Mouse (Mus musculus): ENCODE measurements around the gene Bmi1. TPM values are rescaled to one million over a fixed set of nuclear protein-coding genes. Genes with fewer than 3 reads are reported as not detected.

Bmi1 gene
- polyA plus RNA-seq, 1 experiment from 2014 or later: 19.6 TPM

- Histone ChIP-seq H3K36me3 (ENCODE audit: control insufficient read depth, insufficient read depth, low read length) (peaks cover 15% of the 10 kb centered on the region), H3K4me2 (ENCODE audit: low read length) (peak overlapping the region; percentile 89), H3K27ac (replicated peaks in 1 of 2; ENCODE audit: control insufficient read depth in 1 of 2, insufficient read depth in 1 of 2, low read depth in 2 of 2, low read length in 2 of 2) (no peak overlapping the region), H3K4me3 (ENCODE audit: control insufficient read depth in 1 of 2, insufficient read depth in 1 of 2, low read depth in 1 of 2, low read length in 2 of 2) (peak overlapping the region; percentile 90 to 99), H3K9me3 (ENCODE audit: control insufficient read depth, low read length) (no peaks in the 10 kb centered on the region), H3K4me1 (ENCODE audit: control insufficient read depth in 2 of 2, insufficient read depth in 2 of 2, low read length in 2 of 2) (peaks cover 9 to 16% of the 10 kb centered on the region in 2 experiments), H3K27me3 (ENCODE audit: control insufficient read depth, insufficient read depth, low read length) (peaks cover 17% of the 10 kb centered on the region), H3K9ac (ENCODE audit: low read length) (peak overlapping the region; percentile 95)
- ATAC-seq (ENCODE audit: insufficient number of reproducible peaks, insufficient read depth, low FRiP score, low read depth): no peak
- WGBS: under 1% methylated on average over 43 of the region's 55 CpGs
Measured at GRCm38 (mm10) chr2:18677631-18678471, 1.0 kb downstream of the Bmi1 start.

- H3K9ac ChIP-seq (ENCODE audit: low read length): no peak overlapping the region
- ATAC-seq (ENCODE audit: insufficient number of reproducible peaks, insufficient read depth, low FRiP score, low read depth): no peak
- H3K4me2 ChIP-seq (ENCODE audit: low read length): no peak overlapping the region
- peaks cover 9 to 16% of the 10 kb centered on the region in 2 experiments for H3K4me1 ChIP-seq (ENCODE audit: control insufficient read depth in 2 of 2, insufficient read depth in 2 of 2, low read length in 2 of 2)
- H3K27me3 ChIP-seq (ENCODE audit: control insufficient read depth, insufficient read depth, low read length): peaks cover 17% of the 10 kb centered on the region
- H3K4me3 ChIP-seq (ENCODE audit: control insufficient read depth in 1 of 2, insufficient read depth in 1 of 2, low read depth in 1 of 2, low read length in 2 of 2): 0 out of 4 replicates have a peak overlapping the region, but pooled peaks of 1 of the 2 experiments have one; percentile 43
- H3K9me3 ChIP-seq (ENCODE audit: control insufficient read depth, low read length): no peaks in the 10 kb centered on the region
- WGBS: 60% methylated on average over 2 of the region's 2 CpGs
- peaks cover 31% of the 10 kb centered on the region for H3K36me3 ChIP-seq (ENCODE audit: control insufficient read depth, insufficient read depth, low read length)
- no peak overlapping the region for H3K27ac ChIP-seq (replicated peaks in 1 of 2; ENCODE audit: control insufficient read depth in 1 of 2, insufficient read depth in 1 of 2, low read depth in 2 of 2, low read length in 2 of 2)
Measured at GRCm38 (mm10) chr2:18679701-18680100, 2.9 kb downstream of the Bmi1 start.

- peak overlapping the region; percentile 52 for H3K9ac ChIP-seq (ENCODE audit: low read length)
- peak overlapping the region; percentile 43 to 51 for H3K4me3 ChIP-seq (ENCODE audit: control insufficient read depth in 1 of 2, insufficient read depth in 1 of 2, low read depth in 1 of 2, low read length in 2 of 2)
- H3K27me3 ChIP-seq (ENCODE audit: control insufficient read depth, insufficient read depth, low read length): peaks cover 17% of the 10 kb centered on the region
- no peak overlapping the region for H3K27ac ChIP-seq (replicated peaks in 1 of 2; ENCODE audit: control insufficient read depth in 1 of 2, insufficient read depth in 1 of 2, low read depth in 2 of 2, low read length in 2 of 2)
- ATAC-seq (ENCODE audit: insufficient number of reproducible peaks, insufficient read depth, low FRiP score, low read depth): no peak
- H3K36me3 ChIP-seq (ENCODE audit: control insufficient read depth, insufficient read depth, low read length): peaks cover 27% of the 10 kb centered on the region
- no peaks in the 10 kb centered on the region for H3K9me3 ChIP-seq (ENCODE audit: control insufficient read depth, low read length)
- H3K4me2 ChIP-seq (ENCODE audit: low read length): peak overlapping the region; percentile 81
- peaks cover 9 to 16% of the 10 kb centered on the region in 2 experiments for H3K4me1 ChIP-seq (ENCODE audit: control insufficient read depth in 2 of 2, insufficient read depth in 2 of 2, low read length in 2 of 2)
- WGBS: under 1% methylated on average over 4 of the region's 4 CpGs
Measured at GRCm38 (mm10) chr2:18680501-18680900, 3.7 kb downstream of the Bmi1 start.

- Histone ChIP-seq H3K4me1 (ENCODE audit: control insufficient read depth in 2 of 2, insufficient read depth in 2 of 2, low read length in 2 of 2) (peaks cover 7 to 16% of the 10 kb centered on the region in 2 experiments), H3K4me3 (ENCODE audit: control insufficient read depth in 1 of 2, insufficient read depth in 1 of 2, low read depth in 1 of 2, low read length in 2 of 2) (peak overlapping the region; percentile 43 to 51), H3K27me3 (ENCODE audit: control insufficient read depth, insufficient read depth, low read length) (peaks cover 17% of the 10 kb centered on the region), H3K9me3 (ENCODE audit: control insufficient read depth, low read length) (no peaks in the 10 kb centered on the region), H3K4me2 (ENCODE audit: low read length) (peak overlapping the region; percentile 81), H3K36me3 (ENCODE audit: control insufficient read depth, insufficient read depth, low read length) (peaks cover 27% of the 10 kb centered on the region), H3K9ac (ENCODE audit: low read length) (peak overlapping the region; percentile 52), H3K27ac (replicated peaks in 1 of 2; ENCODE audit: control insufficient read depth in 1 of 2, insufficient read depth in 1 of 2, low read depth in 2 of 2, low read length in 2 of 2) (no peak overlapping the region)
- ATAC-seq (ENCODE audit: insufficient number of reproducible peaks, insufficient read depth, low FRiP score, low read depth): no peak
- WGBS: 3% methylated on average over 27 of the region's 29 CpGs
Measured at GRCm38 (mm10) chr2:18680961-18681360, 4.1 kb downstream of the Bmi1 start.

- H3K27me3 ChIP-seq (ENCODE audit: control insufficient read depth, insufficient read depth, low read length): peaks cover 45% of the 10 kb centered on the region
- H3K9me3 ChIP-seq (ENCODE audit: control insufficient read depth, low read length): no peaks in the 10 kb centered on the region
- WGBS: 76% methylated on average over 5 of the region's 5 CpGs
- no peak overlapping the region for H3K4me3 ChIP-seq (ENCODE audit: control insufficient read depth in 1 of 2, insufficient read depth in 1 of 2, low read depth in 1 of 2, low read length in 2 of 2)
- ATAC-seq (ENCODE audit: insufficient number of reproducible peaks, insufficient read depth, low FRiP score, low read depth): no peak
- H3K36me3 ChIP-seq (ENCODE audit: control insufficient read depth, insufficient read depth, low read length): peaks cover 27% of the 10 kb centered on the region
- peaks cover 6 to 16% of the 10 kb centered on the region in 2 experiments for H3K4me1 ChIP-seq (ENCODE audit: control insufficient read depth in 2 of 2, insufficient read depth in 2 of 2, low read length in 2 of 2)
- H3K27ac ChIP-seq (replicated peaks in 1 of 2; ENCODE audit: control insufficient read depth in 1 of 2, insufficient read depth in 1 of 2, low read depth in 2 of 2, low read length in 2 of 2): no peak overlapping the region
- H3K4me2 ChIP-seq (ENCODE audit: low read length): no peak overlapping the region
- no peak overlapping the region for H3K9ac ChIP-seq (ENCODE audit: low read length)
Measured at GRCm38 (mm10) chr2:18684062-18684461, 7.2 kb downstream of the Bmi1 start.

GRCm38 (mm10) chr2:18686386-18686785 is 9.6 kb downstream of the Bmi1 start:
- H3K27me3 ChIP-seq (ENCODE audit: control insufficient read depth, insufficient read depth, low read length): peaks cover 52% of the 10 kb centered on the region
- 62% methylated on average over 6 of the region's 6 CpGs for WGBS

GRCm38 (mm10) chr2:18686826-18687519 is 10.2 kb downstream of the Bmi1 start:
- Histone ChIP-seq H3K4me3 (ENCODE audit: control insufficient read depth in 1 of 2, insufficient read depth in 1 of 2, low read depth in 1 of 2, low read length in 2 of 2) (no peak overlapping the region), H3K27me3 (ENCODE audit: control insufficient read depth, insufficient read depth, low read length) (peaks cover 58% of the 10 kb centered on the region), H3K4me2 (ENCODE audit: low read length) (no peak overlapping the region), H3K4me1 (ENCODE audit: control insufficient read depth in 2 of 2, insufficient read depth in 2 of 2, low read length in 2 of 2) (peaks cover 4 to 18% of the 10 kb centered on the region in 2 experiments; a peak in 3 of 4 replicates), H3K36me3 (ENCODE audit: control insufficient read depth, insufficient read depth, low read length) (peaks cover 24% of the 10 kb centered on the region), H3K9ac (ENCODE audit: low read length) (no peak overlapping the region), H3K27ac (replicated peaks in 1 of 2; ENCODE audit: control insufficient read depth in 1 of 2, insufficient read depth in 1 of 2, low read depth in 2 of 2, low read length in 2 of 2) (no peak overlapping the region), H3K9me3 (ENCODE audit: control insufficient read depth, low read length) (no peaks in the 10 kb centered on the region)
- 39% methylated on average over 8 of the region's 8 CpGs for WGBS
- ATAC-seq (ENCODE audit: insufficient number of reproducible peaks, insufficient read depth, low FRiP score, low read depth): no peak

More at GRCm38 (mm10) chr2:18686386-18686785, 9.6 kb downstream of the Bmi1 start:
- H3K9me3 ChIP-seq (ENCODE audit: control insufficient read depth, low read length): no peaks in the 10 kb centered on the region
- peaks cover 4 to 18% of the 10 kb centered on the region in 2 experiments; a peak in 3 of 4 replicates for H3K4me1 ChIP-seq (ENCODE audit: control insufficient read depth in 2 of 2, insufficient read depth in 2 of 2, low read length in 2 of 2)
- ATAC-seq (ENCODE audit: insufficient number of reproducible peaks, insufficient read depth, low FRiP score, low read depth): no peak
- no peak overlapping the region for H3K9ac ChIP-seq (ENCODE audit: low read length)
- no peak overlapping the region for H3K27ac ChIP-seq (replicated peaks in 1 of 2; ENCODE audit: control insufficient read depth in 1 of 2, insufficient read depth in 1 of 2, low read depth in 2 of 2, low read length in 2 of 2)
- H3K36me3 ChIP-seq (ENCODE audit: control insufficient read depth, insufficient read depth, low read length): peaks cover 27% of the 10 kb centered on the region
- H3K4me3 ChIP-seq (ENCODE audit: control insufficient read depth in 1 of 2, insufficient read depth in 1 of 2, low read depth in 1 of 2, low read length in 2 of 2): no peak overlapping the region
- no peak overlapping the region for H3K4me2 ChIP-seq (ENCODE audit: low read length)
